Mouse (Mus musculus) hindbrain, postnatal 0 days (tissue): Measurements from ENCODE around the gene Zbed5. TPM values are rescaled to one million over a fixed set of nuclear protein-coding genes. Genes with fewer than 3 reads are reported as not detected.

ENCODE experiments used
- ATAC-seq: fragments of 200-750 bp; cut with Nextera tagmentation; 2 replicates; pipeline ENCODE4 v1.8.0; 2017; ENCODE audit warnings: mild to moderate bottlenecking, moderate TSS enrichment, moderate library complexity
- DNase-seq: peaks from one replicate; pipeline ENCODE4 v3.0.0-alpha.2; 2015; ENCODE audit warnings: low spot score
- H3K27ac ChIP-seq: fragments of 300-500 bp; sonication (generic); 2 replicates; pipeline ENCODE4 v1.5.1; 2014; ENCODE audit warnings: mild to moderate bottlenecking
- H3K27me3 ChIP-seq: fragments of 300-500 bp; sonication (generic); 2 replicates; pipeline ENCODE4 v1.6.1; 2014; ENCODE audit warnings: low read length, mixed read lengths; ENCODE audit not compliant: insufficient read depth
- H3K36me3 ChIP-seq: fragments of 300-500 bp; sonication (generic); 2 replicates; pipeline ENCODE4 v1.6.1; 2014; ENCODE audit warnings: low read length, mixed read lengths; ENCODE audit not compliant: insufficient read depth
- H3K4me1 ChIP-seq: fragments of 300-500 bp; sonication (generic); 2 replicates; pipeline ENCODE4 v1.6.1; 2014; ENCODE audit warnings: antibody characterized with exemption, low read length, mixed read lengths; ENCODE audit not compliant: insufficient read depth
- H3K4me2 ChIP-seq: fragments of 300-500 bp; sonication (generic); 2 replicates; pipeline ENCODE4 v1.6.1; 2014; ENCODE audit warnings: low read depth, mild to moderate bottlenecking, low read length, moderate library complexity, mixed read lengths
- H3K4me3 ChIP-seq: fragments of 300-500 bp; sonication (generic); 2 replicates; pipeline ENCODE4 v1.5.1; 2014; ENCODE audit warnings: low read length
- H3K9ac ChIP-seq: fragments of 300-500 bp; sonication (generic); replicated peaks from 2 replicates; pipeline ENCODE4 v1.6.1; 2014; ENCODE audit warnings: mild to moderate bottlenecking, low read length, moderate library complexity, mixed read lengths
- H3K9me3 ChIP-seq: fragments of 300-500 bp; sonication (generic); 2 replicates; pipeline ENCODE4 v1.6.1; 2016; ENCODE audit warnings: low read length, mixed read lengths
- CTCF ChIP-seq: IDR thresholded peaks from 2 replicates; pipeline ENCODE4 v1.5.1; 2016; ENCODE audit warnings: antibody characterized with exemption, control low read depth, low read depth
- WGBS: fragments of 180-500 bp; shearing (Covaris S2); extraction: QIAGEN DNeasy Blood & Tissue Kit; methylation state at CpG from one replicate; pipeline ENCODE4 v1.1.7; 2014; 5-methylcytosine and 5-hydroxymethylcytosine counted together
- polyA plus RNA-seq: library from polyadenylated mRNA; unstranded; fragments of >200 nt; fragmentation: Nextera tagmentation; extraction: Ambion mirVana; gene quantifications from 2 replicates; pipeline ENCODE4 v1.2.1, GENCODE M21; 2015
- total RNA-seq: library from RNA; depleted of rRNA; stranded (reverse); fragments of >200 nt; gene quantifications from 2 replicates; pipeline ENCODE4 v1.2.3, GENCODE M21; 2014

Gene Zbed5
- total and polyA plus RNA-seq, 2 experiments from 2014 or later: 7.9 to 9.6 TPM

DNA sequence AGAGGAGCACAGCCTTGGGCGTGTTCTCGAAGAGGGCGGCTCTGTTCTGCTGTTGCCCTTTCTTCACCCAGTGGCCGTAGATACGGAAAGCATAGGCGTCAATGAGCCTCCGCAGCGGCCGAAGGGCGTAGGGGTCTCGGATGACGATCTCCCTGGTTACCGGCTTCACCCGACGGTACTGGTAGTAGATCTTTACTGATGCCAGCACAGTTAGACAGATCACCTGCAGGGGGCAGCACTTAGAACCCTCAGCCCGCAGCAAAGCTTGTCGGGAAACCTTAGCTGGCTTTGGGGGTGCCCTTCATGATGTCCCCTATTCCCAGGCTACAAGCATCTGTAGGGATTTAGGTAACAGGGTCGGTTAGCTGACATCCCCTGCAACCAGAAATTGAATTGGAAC, 31.1 kb upstream of the Zbed5 start:
- H3K9me3 ChIP-seq: no peaks in the 10 kb centered on the region
- no peaks in the 10 kb centered on the region for H3K27me3 ChIP-seq
- H3K36me3 ChIP-seq: peaks cover 25% of the 10 kb centered on the region
- 0 out of 2 replicates have a peak overlapping the region, but pooled peaks have one; percentile 16 for H3K4me2 ChIP-seq
- H3K4me1 ChIP-seq: no peaks in the 10 kb centered on the region; the same call in 1 of the 2 replicates
- H3K4me3 ChIP-seq: no peak overlapping the region
- WGBS: 8% methylated on average over 18 of the region's 18 CpGs
- H3K9ac ChIP-seq: no peak overlapping the region
- TF ChIP-seq CTCF: peak; percentile 62
- DNase-seq (peak; percentile 57), ATAC-seq (0 out of 2 replicates have a peak, but pooled peaks have one; percentile 43)
- no peak overlapping the region for H3K27ac ChIP-seq

DNA sequence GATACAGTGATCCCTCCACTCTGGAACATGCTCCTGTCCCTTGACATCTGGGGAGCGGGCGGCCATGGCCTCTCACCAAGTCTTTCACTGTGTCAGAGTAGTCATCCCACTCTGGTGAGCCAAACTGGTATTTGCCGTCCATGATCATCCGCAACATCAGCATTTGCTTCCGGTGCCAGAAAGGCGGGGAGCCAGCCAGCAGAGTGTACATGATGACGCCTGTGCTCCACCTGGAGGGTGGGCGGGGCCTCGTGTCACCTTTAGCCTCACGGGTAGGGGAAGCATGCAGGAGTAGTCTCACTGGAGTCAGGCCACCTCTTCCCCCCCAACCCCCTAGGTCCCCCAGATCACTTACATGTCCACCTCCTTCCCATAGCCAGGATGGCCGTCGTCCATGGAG, 29.7 kb upstream of the Zbed5 start:
- no peak for ATAC-seq
- Histone ChIP-seq H3K4me1 (no peaks in the 10 kb centered on the region; the same call in 1 of the 2 replicates), H3K9me3 (no peaks in the 10 kb centered on the region), H3K36me3 (peaks cover 12% of the 10 kb centered on the region; the same call in 1 of the 2 replicates), H3K9ac (no peak overlapping the region), H3K27ac (no peak overlapping the region), H3K27me3 (no peaks in the 10 kb centered on the region), H3K4me2 (no peak overlapping the region), H3K4me3 (no peak overlapping the region)
- DNase-seq: no peak
- no peak for TF ChIP-seq CTCF
- 87% methylated on average over 12 of the region's 12 CpGs for WGBS

DNA sequence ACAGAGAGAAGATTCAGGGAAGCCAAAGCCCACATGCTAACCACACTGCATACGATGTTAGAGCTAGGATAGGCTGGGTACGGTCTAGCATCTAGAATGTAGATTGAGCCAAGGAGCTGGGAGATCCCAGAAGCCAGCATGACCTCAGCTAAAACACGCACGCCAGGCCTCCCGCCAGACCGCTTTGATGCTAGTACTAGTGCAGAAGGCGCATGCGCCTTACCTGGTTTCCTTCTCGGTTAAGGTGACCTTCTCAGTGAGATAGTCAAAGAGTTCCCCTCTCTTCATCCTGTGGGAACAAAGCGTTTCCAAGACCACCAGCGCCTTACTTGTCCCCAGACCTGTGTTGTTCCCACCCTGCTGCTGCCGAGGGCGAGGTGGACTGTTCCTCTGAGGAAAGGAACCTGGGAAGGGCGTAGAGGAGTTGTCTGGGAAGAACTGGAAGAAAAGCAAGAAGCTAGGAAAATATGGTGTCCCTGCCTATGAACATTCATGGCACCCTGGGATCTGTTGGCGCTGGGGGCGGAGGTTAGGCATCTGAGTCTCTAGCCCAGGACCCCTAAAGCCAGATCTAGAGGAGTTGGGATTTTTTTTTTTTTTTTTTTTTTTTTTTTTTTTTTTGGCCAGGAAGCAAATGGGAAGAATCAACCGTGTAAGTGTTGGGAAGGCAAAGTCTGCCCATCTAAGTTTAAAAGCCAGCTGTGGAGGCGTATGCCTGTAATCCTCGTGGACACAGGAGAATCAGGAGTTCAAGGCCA, 26.1 kb upstream of the Zbed5 start:
- WGBS: 89% methylated on average over 19 of the region's 19 CpGs
- ATAC-seq (no peak), DNase-seq (no peak)
- Histone ChIP-seq H3K36me3 (no peaks in the 10 kb centered on the region), H3K4me2 (no peak overlapping the region), H3K4me1 (no peaks in the 10 kb centered on the region; the same call in 1 of the 2 replicates), H3K4me3 (no peak overlapping the region), H3K9ac (no peak overlapping the region), H3K27me3 (no peaks in the 10 kb centered on the region), H3K27ac (no peak overlapping the region), H3K9me3 (no peaks in the 10 kb centered on the region)
- no peak for TF ChIP-seq CTCF

DNA sequence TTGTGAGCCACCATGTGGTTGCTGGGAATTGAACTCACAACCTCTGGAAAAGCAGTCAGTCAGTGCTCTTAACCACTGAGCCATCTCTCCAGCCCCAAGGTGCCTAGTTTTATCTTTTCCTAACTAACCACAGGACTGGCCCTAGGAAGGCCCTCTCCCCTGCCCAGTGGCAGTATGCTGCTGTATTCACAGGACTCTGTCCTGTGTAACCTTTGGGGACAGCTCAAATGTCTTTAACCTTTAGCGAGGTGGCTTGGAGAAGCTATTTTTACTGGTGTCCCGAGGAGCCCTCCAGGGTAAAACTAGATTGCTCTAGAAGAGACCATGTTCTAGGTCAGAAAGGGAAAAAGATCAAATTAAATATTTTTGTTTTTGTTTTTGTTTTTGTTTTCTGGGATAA, 24.3 kb upstream of the Zbed5 start:
- WGBS: 80% methylated on average over 2 of the region's 2 CpGs
- H3K27ac ChIP-seq: no peak overlapping the region
- DNase-seq (no peak), ATAC-seq (no peak)
- no peak for TF ChIP-seq CTCF
- H3K4me3 ChIP-seq: no peak overlapping the region
- H3K9ac ChIP-seq: no peak overlapping the region
- no peak overlapping the region for H3K4me2 ChIP-seq
- no peaks in the 10 kb centered on the region for H3K4me1 ChIP-seq
- no peaks in the 10 kb centered on the region for H3K27me3 ChIP-seq
- no peaks in the 10 kb centered on the region for H3K36me3 ChIP-seq
- no peaks in the 10 kb centered on the region for H3K9me3 ChIP-seq

DNA sequence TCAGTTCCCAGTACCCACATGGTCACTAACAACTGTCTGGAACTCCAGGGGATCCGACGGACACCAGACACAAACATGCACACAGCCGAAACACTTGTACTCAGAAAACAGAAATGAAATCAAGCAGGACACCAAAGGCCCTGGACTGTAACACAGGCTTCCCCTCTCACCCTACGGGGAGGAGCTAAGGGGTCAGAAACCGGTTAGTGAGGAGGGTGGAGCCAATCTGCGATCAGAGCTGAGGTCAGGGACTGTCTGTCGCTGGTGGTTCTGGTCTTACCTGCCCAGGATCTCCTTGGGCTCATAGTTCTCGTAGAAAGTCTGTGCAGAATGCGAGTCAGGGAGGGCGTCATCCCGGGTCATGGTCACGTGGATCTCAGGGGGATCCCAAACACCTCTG, 21.6 kb upstream of the Zbed5 start:
- H3K9ac ChIP-seq: no peak overlapping the region
- H3K4me1 ChIP-seq: no peaks in the 10 kb centered on the region
- ATAC-seq (no peak), DNase-seq (no peak)
- WGBS: 85% methylated on average over 12 of the region's 12 CpGs
- H3K27me3 ChIP-seq: no peaks in the 10 kb centered on the region
- H3K27ac ChIP-seq: no peak overlapping the region
- no peak overlapping the region for H3K4me2 ChIP-seq
- TF ChIP-seq CTCF: no peak
- H3K36me3 ChIP-seq: no peaks in the 10 kb centered on the region
- no peaks in the 10 kb centered on the region for H3K9me3 ChIP-seq
- no peak overlapping the region for H3K4me3 ChIP-seq

DNA sequence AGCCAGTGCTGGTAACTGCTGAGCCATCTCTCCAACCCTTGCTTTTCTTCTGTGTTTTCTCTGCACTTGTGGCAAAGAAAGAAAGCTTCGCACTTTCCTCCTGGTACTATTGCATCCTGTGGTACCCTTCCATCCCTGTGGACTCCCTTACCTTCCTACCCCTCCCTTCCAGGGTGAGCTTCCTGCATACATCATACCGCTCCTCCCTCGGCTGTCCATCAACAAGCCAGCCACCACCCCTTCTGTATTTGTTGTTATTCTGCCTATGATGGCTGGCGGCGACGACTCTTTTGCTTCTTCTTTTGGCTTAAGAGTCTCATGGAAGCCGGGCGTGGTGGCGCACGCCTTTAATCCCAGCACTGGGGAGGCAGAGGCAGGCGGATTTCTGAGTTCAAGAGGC, 20.4 kb upstream of the Zbed5 start:
- TF ChIP-seq CTCF: no peak
- WGBS: 82% methylated on average over 11 of the region's 11 CpGs
- Histone ChIP-seq H3K9ac (no peak overlapping the region), H3K4me1 (no peaks in the 10 kb centered on the region), H3K4me2 (no peak overlapping the region), H3K27me3 (no peaks in the 10 kb centered on the region), H3K36me3 (no peaks in the 10 kb centered on the region), H3K27ac (no peak overlapping the region), H3K9me3 (no peaks in the 10 kb centered on the region), H3K4me3 (no peak overlapping the region)
- DNase-seq: no peak
- ATAC-seq: no peak
